Mouse (Mus musculus): Measurements from ENCODE around the gene Irgc1.

DNA sequence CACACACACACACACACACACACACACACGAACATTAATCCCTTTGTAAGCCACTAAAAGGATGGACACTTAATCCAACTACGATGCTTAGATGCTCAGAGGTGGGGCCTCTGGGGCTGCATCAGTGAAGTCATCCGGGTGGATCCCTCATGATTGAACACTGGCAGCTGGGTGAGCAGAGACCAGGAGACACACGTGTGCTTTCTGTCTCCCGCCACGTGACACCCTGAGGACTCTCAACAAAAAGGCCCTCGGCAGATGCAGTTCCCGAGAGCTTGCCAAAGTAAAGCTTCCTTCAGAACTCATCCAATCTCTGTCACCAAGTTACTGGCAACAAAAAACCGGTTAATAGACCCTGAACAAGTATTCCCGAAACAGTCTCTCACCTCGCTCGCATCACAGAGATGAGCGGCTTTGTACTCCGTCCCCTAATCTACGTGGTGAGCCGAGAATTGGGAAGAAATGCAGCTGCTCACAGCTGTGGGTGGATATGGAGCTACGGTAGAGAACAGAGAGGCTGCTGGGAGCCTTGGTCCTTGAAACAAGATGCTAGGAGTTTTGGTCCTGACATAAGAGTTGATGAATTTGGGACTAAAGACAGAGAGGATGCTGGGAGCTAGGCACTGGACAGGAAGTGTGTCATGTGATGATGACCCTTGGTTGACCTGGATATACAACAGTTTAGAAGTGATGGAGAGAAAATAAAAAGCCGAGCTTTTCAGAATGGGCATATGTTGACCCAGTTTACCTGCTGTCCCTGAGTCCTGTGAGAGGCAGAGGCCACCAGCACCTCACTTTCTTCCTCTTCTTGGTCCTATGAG lies 28.2 kb upstream of the Irgc1 start:
- no peak for TF ChIP-seq MYB (IDR thresholded peaks at IDR 0.05; ENCODE audit: low read depth, low read length)
- TF ChIP-seq SIN3A (IDR thresholded peaks at IDR 0.05; ENCODE audit: low read length) = no peak
- no peak for TF ChIP-seq CHD2 (IDR thresholded peaks at IDR 0.05; ENCODE audit: low read length)
- no peak for TF ChIP-seq HCFC1 (IDR thresholded peaks at IDR 0.05; ENCODE audit: low read depth, low read length)
- TF ChIP-seq POLR2A (IDR thresholded peaks at IDR 0.05; ENCODE audit: control insufficient read depth in 1 of 2, insufficient read depth in 1 of 2, low read depth in 1 of 2, low read length in 2 of 2, poor library complexity in 1 of 2) = no peak
- TF ChIP-seq EP300 (IDR thresholded peaks at IDR 0.05; ENCODE audit: low read depth in 1 of 2, low read length in 2 of 2) = no peak
- TF ChIP-seq GABPA (IDR thresholded peaks at IDR 0.05; ENCODE audit: low read depth, low read length) = no peak
- no peak for TF ChIP-seq KAT2A (conservative IDR thresholded peaks at IDR 0.05; ENCODE audit: low read depth, low read length)
- TF ChIP-seq MXI1 (IDR thresholded peaks at IDR 0.05; ENCODE audit: low read depth, low read length) = no peak
- no peak for TF ChIP-seq ZMIZ1 (IDR thresholded peaks at IDR 0.05; ENCODE audit: low read depth, low read length)

Measured in MEL (cell line).